26 mouse cellular contexts compared by ENCODE assay signal in the genomic region with DNA sequence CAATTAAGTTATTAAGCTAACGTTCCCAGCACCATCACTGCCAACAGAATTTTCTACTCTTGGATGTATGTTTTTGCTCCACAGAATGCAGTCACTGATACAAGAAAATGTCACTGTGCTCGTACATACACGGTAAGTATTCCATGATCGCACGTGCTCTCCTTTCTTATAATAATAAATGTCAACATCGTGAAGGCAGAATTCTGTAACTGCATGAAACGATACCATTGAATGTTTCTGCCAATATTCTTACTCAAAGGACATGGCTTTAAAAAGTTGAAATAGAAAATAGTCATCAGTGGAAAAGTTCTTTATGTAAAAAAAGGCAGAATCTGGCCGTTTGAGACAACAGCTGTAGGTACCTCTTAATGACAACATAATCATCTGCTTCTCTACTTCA. TPM values are rescaled to one million over a fixed set of nuclear protein-coding genes. Genes with fewer than 3 reads are reported as not detected.
DNase-seq lines count a peak whose midpoint lies in the region; ATAC-seq and TF ChIP-seq lines count a peak whose summit lies in the region.
"Had no signal": no experiment of that assay in that cellular context is flagged by ENCODE, and none has a peak within 500 bp of the region (broad histone marks: within the 10 kb centered on the region; RNA-seq: fewer than 3 reads in every experiment).

No protein-coding gene starts in this region.

- peak overlapping the region; percentile 7; the same call in 1 of the 2 replicates for H3K27ac ChIP-seq in gastrocnemius, adult 2 months
- H3K27ac ChIP-seq in CH12.LX (ENCODE audit: insufficient read depth, low read depth) = peak overlapping the region; percentile 82
- H3K27ac ChIP-seq: embryonic facial prominence, embryonic 13.5 days; embryonic facial prominence, embryonic 15.5 days; forebrain, embryonic 10.5 days; forebrain, embryonic 12.5 days had no signal

- no peaks in the 10 kb centered on the region for H3K9me3 ChIP-seq in megakaryocyte, embryonic 14.5 days
- no peaks in the 10 kb centered on the region for H3K9me3 ChIP-seq in CH12.LX (replicated peaks; ENCODE audit: low read length)
- H3K9me3 ChIP-seq: embryonic facial prominence, embryonic 13.5 days; embryonic facial prominence, embryonic 15.5 days; forebrain, embryonic 10.5 days; forebrain, embryonic 12.5 days had no signal

- H3K9ac ChIP-seq in CH12.LX (ENCODE audit: insufficient read depth, low read depth) = peak overlapping the region; percentile 87
- H3K9ac ChIP-seq: embryonic facial prominence, embryonic 13.5 days; embryonic facial prominence, embryonic 15.5 days; forebrain, embryonic 12.5 days had no signal

- H3K4me2 ChIP-seq in CH12.LX (ENCODE audit: insufficient read depth, low read depth, poor library complexity, severe bottlenecking) (peak overlapping the region; percentile 3; the same call in 1 of the 2 replicates), myocyte (ENCODE audit: low read depth) (peak overlapping the region; percentile 44)
- H3K4me2 ChIP-seq: embryonic facial prominence, embryonic 13.5 days; embryonic facial prominence, embryonic 15.5 days; forebrain, embryonic 12.5 days had no signal

- TF ChIP-seq POLR2A in CH12.LX (IDR thresholded peaks at IDR 0.05; ENCODE audit: low read depth, low read length) (no peak), myocyte (IDR thresholded peaks at IDR 0.05; ENCODE audit: insufficient read length, low read depth) (no peak)

- peaks cover 85% of the 10 kb centered on the region for H3K79me2 ChIP-seq in CH12.LX (replicated peaks; ENCODE audit: control insufficient read depth, extremely low read depth, insufficient read depth, poor library complexity, severe bottlenecking)
- H3K79me2 ChIP-seq in myocyte (ENCODE audit: control insufficient read depth, insufficient read depth) = peaks cover 49% of the 10 kb centered on the region

- in situ Hi-C loops in CH12.LX (cut with MboI; ENCODE audit: low pct_ligation_motif_present, low pct_unique_long_range_greater_than_20kb, low sequenced_read_pairs) = no loop called here

- no peak for TF ChIP-seq RAD21 in CH12.LX (IDR thresholded peaks at IDR 0.05; ENCODE audit: low read depth, low read length)

- ATAC-seq in megakaryocyte, adult 5-6 weeks (ENCODE audit: poor library complexity, severe bottlenecking) = no peak
- ATAC-seq: CD4-positive, CD25-positive, alpha-beta regulatory T cell, adult 4 months; forebrain, embryonic 14.5 days had no signal

- dilution Hi-C loops in CH12.LX (cut with MboI; ENCODE audit: extremely low pct_ligation_motif_present, extremely low pct_unique_long_range_greater_than_20kb, low sequenced_read_pairs) = no loop called here

- H3ac ChIP-seq in myocyte (ENCODE audit: control insufficient read depth, insufficient read length) = no peak overlapping the region

- no peak for DNase-seq in gastrocnemius, adult 2 months
- no peak for DNase-seq in gastrocnemius, postnatal 14 days
- no peak for DNase-seq in CH12.LX (ENCODE audit: extremely low read depth)
- DNase-seq in thymus, postnatal 36 days = no peak
- no peak for DNase-seq in lung, postnatal 25 days (ENCODE audit: low spot score)
- DNase-seq: adrenal gland, adult 2 months; adrenal gland, postnatal 10 days; adrenal gland, postnatal 25 days; B cell, adult 2 months; cerebellum, adult 11 months; cerebellum, adult 18-20 months; cerebellum, adult 8-10 months; cerebellum, adult 9-11 months; cerebellum, postnatal 14 days; cerebellum, postnatal 36 days; embryo, embryonic 11 days had no signal

- no peak for TF ChIP-seq CTCF in gastrocnemius, adult 2 months (IDR thresholded peaks at IDR 0.05)
- TF ChIP-seq CTCF in CH12.LX (conservative IDR thresholded peaks at IDR 0.05 in 1 of 2, IDR thresholded peaks at IDR 0.05 in 1 of 2; ENCODE audit: low read depth in 2 of 2, low read length in 2 of 2) = no peak

- TF ChIP-seq EP300 in CH12.LX (IDR thresholded peaks at IDR 0.05; ENCODE audit: low read length) = 0 out of 2 replicates have a peak, but pooled peaks have one; percentile 21

- H3K4me1 ChIP-seq in megakaryocyte, embryonic 14.5 days = peaks cover 86% of the 10 kb centered on the region
- H3K4me1 ChIP-seq in CH12.LX (ENCODE audit: control insufficient read depth in 1 of 2, insufficient read depth in 2 of 2) = peaks cover 9 to 27% of the 10 kb centered on the region in 2 experiments

- H3K27me3 ChIP-seq in megakaryocyte, embryonic 14.5 days (replicated peaks) = no peaks in the 10 kb centered on the region
- H3K27me3 ChIP-seq in CH12.LX (replicated peaks) (no peaks in the 10 kb centered on the region), myocyte (ENCODE audit: control insufficient read depth, insufficient read depth, insufficient read length) (no peaks in the 10 kb centered on the region)
- H3K27me3 ChIP-seq: embryonic facial prominence, embryonic 13.5 days; embryonic facial prominence, embryonic 15.5 days; forebrain, embryonic 12.5 days had no signal

- H3K4me3 ChIP-seq in gastrocnemius, adult 2 months = no peak overlapping the region
- H3K4me3 ChIP-seq in megakaryocyte, embryonic 14.5 days (replicated peaks) = peak overlapping the region; percentile 69
- peak overlapping the region; percentile 97 to 99 (median 99) for H3K4me3 ChIP-seq in CH12.LX (replicated peaks in 1 of 3; ENCODE audit: low read depth in 2 of 3, low read length in 2 of 3, poor library complexity in 1 of 3)
- H3K4me3 ChIP-seq in myocyte = no peak overlapping the region
- H3K4me3 ChIP-seq: embryonic facial prominence, embryonic 13.5 days; embryonic facial prominence, embryonic 15.5 days; erythroblast, embryonic 14.5 days; forebrain, embryonic 10.5 days; forebrain, embryonic 12.5 days had no signal

- peaks cover 69% of the 10 kb centered on the region for H3K36me3 ChIP-seq in megakaryocyte, embryonic 14.5 days (replicated peaks; ENCODE audit: low read length)
- H3K36me3 ChIP-seq in CH12.LX (replicated peaks in 1 of 2; ENCODE audit: control insufficient read depth in 1 of 2, insufficient read depth in 1 of 2, low read length in 1 of 2) = peaks cover 47 to 57% of the 10 kb centered on the region in 2 experiments
- peaks cover 23% of the 10 kb centered on the region for H3K36me3 ChIP-seq in myocyte (ENCODE audit: control insufficient read depth, insufficient read depth)
- H3K36me3 ChIP-seq: forebrain, embryonic 12.5 days had no signal

- intact Hi-C loops in gastrocnemius, adult 2 months (cut with DNase I) = loop anchor here (10.0 kb wide), 1 partner anchor 584 kb away; a partner anchor contains a TSS
- intact Hi-C loops in gastrocnemius, postnatal 14 days (cut with DNase I; ENCODE audit: low total_unique reads) = loop anchor here (5.0 kb wide), 2 partner anchors 58 to 172 kb away; no protein-coding TSS in a partner anchor

TF ChIP-seq in CH12.LX, 34 proteins besides CTCF, POLR2A, EP300 and RAD21 (continues in another document):
- peak; percentile 86 for TF ChIP-seq MAX (IDR thresholded peaks at IDR 0.05; ENCODE audit: low read length)
- TF ChIP-seq MYC (IDR thresholded peaks at IDR 0.05; ENCODE audit: low read depth, low read length) = 0 out of 2 replicates have a peak, but pooled peaks have one; percentile 39
- TF ChIP-seq MEF2A (IDR thresholded peaks at IDR 0.05; ENCODE audit: borderline replicate concordance, low read depth, low read length) = 0 out of 2 replicates have a peak, but pooled peaks have one; percentile 16
- no peak for TF ChIP-seq ZC3H11A (IDR thresholded peaks at IDR 0.05; ENCODE audit: low read depth, low read length)
- no peak for TF ChIP-seq USF2 (conservative IDR thresholded peaks at IDR 0.05; ENCODE audit: low read depth, low read length)
- peak; percentile 51 for TF ChIP-seq POLR2AphosphoS2 (IDR thresholded peaks at IDR 0.05; ENCODE audit: low read depth, low read length)
- TF ChIP-seq JUND (conservative IDR thresholded peaks at IDR 0.05; ENCODE audit: low read depth, low read length) = no peak
- no peak for TF ChIP-seq HCFC1 (IDR thresholded peaks at IDR 0.05; ENCODE audit: low read depth, low read length)
- TF ChIP-seq BHLHE40 (IDR thresholded peaks at IDR 0.05; ENCODE audit: low read depth, low read length) = peak; percentile 70; the same call in 1 of the 2 replicates
- TF ChIP-seq IRF4 (IDR thresholded peaks at IDR 0.05; ENCODE audit: low read depth, low read length) = 0 out of 2 replicates have a peak, but pooled peaks have one; percentile 9
- peak; percentile 51; the same call in 1 of the 2 replicates for TF ChIP-seq MXI1 (IDR thresholded peaks at IDR 0.05; ENCODE audit: low read depth, low read length)
- no peak for TF ChIP-seq ELF1 (IDR thresholded peaks at IDR 0.05; ENCODE audit: low read depth, low read length)

TF ChIP-seq in myocyte, 11 proteins besides CTCF, POLR2A, EP300 and RAD21:
- TF ChIP-seq TCF3 (IDR thresholded peaks at IDR 0.05; ENCODE audit: insufficient read length, low read depth) (no peak), POLR2AphosphoS2 (IDR thresholded peaks at IDR 0.05; ENCODE audit: insufficient read length, low read depth) (no peak), MYOG (IDR thresholded peaks at IDR 0.05; ENCODE audit: control insufficient read depth in 1 of 3, insufficient read depth in 1 of 3, insufficient read length in 2 of 3, low read depth in 2 of 3) (no peak), CEBPB (IDR thresholded peaks at IDR 0.05; ENCODE audit: insufficient read depth, poor library complexity, severe bottlenecking) (no peak), REST (IDR thresholded peaks at IDR 0.05; ENCODE audit: insufficient read depth, insufficient read length) (no peak), TCF12 (IDR thresholded peaks at IDR 0.05; ENCODE audit: insufficient read depth, poor library complexity, severe bottlenecking) (no peak), E2F4 (IDR thresholded peaks at IDR 0.05; ENCODE audit: insufficient read depth) (no peak), MYOD1 (IDR thresholded peaks at IDR 0.05; ENCODE audit: control insufficient read depth in 1 of 3, insufficient read length in 2 of 3, low read depth in 2 of 3) (no peak), USF1 (IDR thresholded peaks at IDR 0.05; ENCODE audit: low read depth) (no peak), SRF (IDR thresholded peaks at IDR 0.05; ENCODE audit: control insufficient read depth, insufficient read length, low read depth) (no peak)

RNA-seq across cellular contexts. Expression of a gene that starts 5.0 kb away (rescaled TPM):
- 1 to 10 TPM; 1.8 to 2.1 TPM for total RNA-seq in gastrocnemius, adult 2 months (2021)
- 1 to 10 TPM; 2.3 to 5.0 TPM for total RNA-seq in gastrocnemius, postnatal 14 days (2021)
- 1.8 and 3.0 TPM in 2 replicates for polyA plus RNA-seq in megakaryocyte, embryonic 14.5 days (2012; ENCODE audit: insufficient read depth, low replicate concordance)
- 16.1 and 21.2 TPM in 2 replicates for total RNA-seq in megakaryocyte, adult 5-6 weeks (2015)
- total RNA-seq in megakaryocyte, adult 5-6 weeks (2017) = 17.0 and 29.6 TPM in 2 replicates
- total RNA-seq in CH12.LX (2012; rRNA removed) = 65.3 and 95.3 TPM in 2 replicates
- 38.8 and 51.7 TPM in 2 replicates for total RNA-seq in CH12.LX (2014; rRNA removed)
- polyA plus RNA-seq in CH12.LX (2012; ENCODE audit: insufficient read length, low read depth) = 21.4 and 24.6 TPM in 2 replicates
- 8.0 TPM for polyA plus RNA-seq in myocyte (2012; fragmentation: generic; extraction: Trizol)

Comparison
In these comparisons a context has a peak if more than half of its experiments do, and no peak if none do; other contexts are left out.
1. H3K4me3 ChIP-seq: peak in megakaryocyte, embryonic 14.5 days (single experiment) and CH12.LX (3 of 3); none in gastrocnemius, adult 2 months (single experiment) and myocyte (single experiment).